Mouse (Mus musculus): Measurements from ENCODE around the gene Iqcb1.

DNA sequence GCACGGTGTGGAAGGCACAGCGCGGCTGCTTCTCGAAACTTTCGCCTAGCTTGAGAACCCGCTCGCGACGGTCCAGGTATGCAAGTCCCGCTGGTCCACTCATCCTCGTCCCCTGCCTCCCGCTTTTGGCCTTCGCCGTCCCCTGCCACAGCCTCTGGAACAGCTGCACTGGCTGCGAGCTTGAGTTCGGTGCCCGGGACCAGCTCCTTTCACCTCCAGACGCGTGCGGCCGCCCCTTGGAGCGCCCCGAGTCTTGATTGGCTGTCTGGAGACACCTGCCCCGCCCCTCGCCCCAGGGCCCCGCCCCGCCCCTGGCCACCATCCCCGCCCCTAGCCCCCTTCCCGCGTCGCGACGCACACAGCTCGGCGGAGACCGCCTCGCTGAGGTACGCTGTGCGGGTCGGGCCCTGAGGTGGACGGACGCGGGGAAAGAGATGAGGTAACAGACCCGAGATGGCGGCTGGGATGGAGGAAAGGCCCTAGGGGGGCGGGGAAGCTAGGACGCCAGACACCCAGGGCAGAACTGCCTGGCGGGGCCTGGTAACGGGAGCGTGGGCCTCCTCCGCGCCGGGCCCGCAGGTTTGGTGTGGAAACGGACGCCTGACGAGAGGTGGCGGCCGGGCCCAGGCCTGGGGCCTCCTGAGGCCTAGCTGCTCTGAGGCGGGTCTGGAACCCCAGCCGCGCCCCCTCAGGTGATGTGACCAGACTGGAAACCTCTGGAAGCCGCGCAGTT, at the start of gene Iqcb1:
- no peak for TF ChIP-seq CTCF (IDR thresholded peaks at IDR 0.05; ENCODE audit: control insufficient read depth, insufficient read depth, low read length)
- TF ChIP-seq POLR2A (IDR thresholded peaks at IDR 0.05; ENCODE audit: borderline replicate concordance, control insufficient read depth, low read depth, low read length), result peak; percentile 61; the same call in 1 of the 2 replicates
